Mouse (Mus musculus): Measurements from ENCODE around the gene Enthd1.

GRCm38 (mm10) chr15:80598750-80599149 lies 33.8 kb upstream of the Enthd1 start:
- no peak for TF ChIP-seq CTCF (IDR thresholded peaks at IDR 0.05; ENCODE audit: low read depth)
- no peak for TF ChIP-seq EP300 (IDR thresholded peaks at IDR 0.05; ENCODE audit: low read depth)

Measured in liver, embryonic 14.5 days (tissue).